Mouse (Mus musculus): ENCODE results near the gene Rnf40.
"Not testable (repeated sequence)": the region's sequence is repeated elsewhere in the genome, so short reads cannot be mapped to it uniquely, and the experiment has no call there.

Rnf40 gene

DNA sequence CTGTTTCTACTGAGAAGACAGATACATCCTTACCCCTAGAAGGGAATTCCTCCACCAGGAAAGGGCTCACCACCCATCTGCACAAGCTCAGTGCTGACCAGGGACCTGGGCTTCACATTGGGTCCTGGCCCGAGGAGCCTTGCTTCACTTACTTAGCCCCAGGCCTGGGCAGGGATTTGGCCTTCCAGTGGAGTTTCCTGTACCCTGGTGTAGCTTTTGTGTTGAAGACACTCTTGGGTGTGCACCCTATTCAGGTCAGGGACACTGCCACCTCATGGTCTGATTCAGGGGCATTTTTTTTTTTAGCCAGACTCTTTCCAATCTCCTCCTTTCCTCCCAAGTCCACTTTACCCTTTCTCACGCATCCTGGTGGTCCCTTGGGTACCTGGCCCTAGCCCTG, 14.3 kb downstream of the Rnf40 start:
- DNase-seq (ENCODE audit: low read depth): no peak

DNA sequence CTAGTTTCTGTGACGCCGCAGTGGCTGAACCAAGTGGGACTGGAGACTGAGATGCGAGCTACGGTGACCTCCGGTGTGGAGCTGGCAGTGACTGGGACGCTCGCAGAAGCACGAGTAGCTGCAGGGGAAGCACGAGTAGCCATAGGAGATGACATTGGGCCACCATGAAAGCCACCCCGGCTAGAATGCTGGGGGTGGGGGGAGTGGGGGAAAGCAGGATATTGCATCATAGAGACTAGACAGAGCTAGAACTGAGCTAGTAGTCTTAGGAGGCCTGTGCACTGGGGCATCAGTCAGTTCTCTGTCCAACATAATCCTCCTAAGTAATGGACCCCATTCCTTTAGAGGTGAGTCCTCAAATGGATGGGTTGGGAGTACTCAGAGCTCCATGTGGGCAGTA, 15.7 kb downstream of the Rnf40 start:
- DNase-seq (ENCODE audit: low read depth): no peak

DNA sequence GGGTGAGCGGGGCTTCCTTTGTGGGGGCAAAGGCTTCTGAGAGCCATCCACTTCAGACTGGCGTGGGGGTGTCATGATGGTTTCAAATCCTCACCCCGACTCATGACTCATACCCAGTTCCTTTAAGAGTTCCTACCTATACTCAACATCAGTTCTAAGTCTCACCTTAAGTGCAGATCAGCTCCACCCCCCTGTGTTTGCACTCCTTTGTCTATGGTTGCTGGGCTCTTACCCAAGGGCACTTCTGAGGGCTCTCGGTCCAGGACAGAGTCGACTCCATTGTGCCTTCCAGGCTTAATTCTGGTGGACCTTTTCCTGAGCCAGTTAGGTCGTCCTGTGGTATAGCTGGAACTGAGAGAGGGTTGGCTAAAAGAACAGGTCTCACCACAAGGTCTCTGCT, 18.6 kb downstream of the Rnf40 start:
- DNase-seq (ENCODE audit: low read depth): no peak

DNA sequence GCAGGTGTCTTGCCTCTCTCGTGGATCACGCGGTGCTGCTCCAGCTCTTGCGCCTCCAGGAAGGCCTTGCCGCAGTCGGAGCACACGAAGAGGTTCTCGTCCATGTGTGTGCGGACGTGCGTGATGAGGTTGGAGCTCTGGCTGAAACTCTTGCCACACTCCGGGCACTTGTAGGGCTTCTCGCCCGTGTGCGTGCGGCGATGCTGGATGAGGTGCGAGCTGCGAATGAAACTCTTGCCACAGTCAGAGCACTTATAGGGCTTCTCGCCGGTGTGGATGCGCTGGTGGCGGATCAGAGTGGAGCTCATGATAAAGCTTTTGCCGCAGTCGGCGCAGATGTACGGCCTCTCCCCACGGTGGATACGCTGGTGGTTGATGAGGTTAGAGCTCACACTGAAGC, 22.4 kb downstream of the Rnf40 start:
- no peak for DNase-seq (ENCODE audit: low read depth)

DNA sequence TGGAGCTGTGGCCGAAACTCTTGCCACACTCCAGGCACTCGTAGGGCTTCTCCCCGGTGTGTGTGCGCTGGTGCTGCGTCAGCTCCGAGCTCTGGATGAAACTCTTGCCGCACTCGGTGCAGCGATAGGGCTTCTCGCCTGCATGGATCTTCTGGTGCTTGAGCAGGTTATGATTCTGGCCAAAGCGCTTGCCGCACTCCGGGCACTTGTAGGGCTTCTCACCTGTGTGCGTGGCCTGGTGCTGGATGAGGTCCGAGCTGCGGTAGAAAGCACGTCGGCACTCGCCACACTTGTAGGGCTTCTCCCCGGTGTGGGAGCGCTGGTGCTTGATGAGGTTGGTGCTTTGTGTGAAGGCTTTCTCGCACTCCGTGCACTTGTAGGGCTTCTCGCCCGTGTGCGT, 23.0 kb downstream of the Rnf40 start:
- no peak for DNase-seq (ENCODE audit: low read depth)

DNA sequence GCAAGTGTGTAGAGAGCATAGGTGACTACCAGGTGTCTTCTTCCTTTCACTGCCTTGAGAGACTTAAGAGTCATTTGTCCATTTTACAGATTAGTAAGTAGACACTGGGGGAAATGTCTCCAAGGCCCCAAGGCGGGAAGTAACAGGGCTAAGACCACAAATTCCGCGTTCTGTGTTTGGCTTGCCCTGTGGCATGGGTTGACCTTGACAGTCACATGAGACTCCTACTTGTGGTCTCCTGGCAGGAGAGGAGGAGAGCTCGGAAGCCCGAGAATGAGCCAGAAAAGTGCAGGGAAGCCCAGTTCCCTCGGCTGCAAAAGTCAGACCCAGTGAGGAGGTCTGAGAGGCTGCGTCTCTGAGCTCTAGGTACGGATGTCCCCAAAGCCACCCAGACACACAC, 24.9 kb downstream of the Rnf40 start:
- no peak for DNase-seq (ENCODE audit: low read depth)

DNA sequence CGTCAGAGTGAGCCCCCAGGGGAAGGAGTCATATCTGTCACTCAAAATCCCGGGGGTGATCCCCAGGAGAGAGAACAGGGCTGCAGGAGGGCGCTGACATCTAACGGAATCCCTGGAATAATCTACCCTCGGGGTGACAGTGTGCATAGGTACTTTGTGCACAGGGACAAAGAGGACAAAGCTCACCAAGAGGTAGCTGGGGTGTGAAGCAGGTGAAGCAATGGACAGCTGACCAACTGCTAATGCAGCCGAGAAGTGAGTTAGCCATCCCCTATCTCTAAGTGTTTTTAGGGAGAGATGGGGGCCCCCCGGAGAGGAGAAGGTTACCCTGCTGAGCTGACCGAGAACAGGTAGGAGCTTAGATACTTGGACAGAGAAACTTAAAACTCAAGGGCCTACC, 25.5 kb downstream of the Rnf40 start:
- no peak for DNase-seq (ENCODE audit: low read depth)

DNA sequence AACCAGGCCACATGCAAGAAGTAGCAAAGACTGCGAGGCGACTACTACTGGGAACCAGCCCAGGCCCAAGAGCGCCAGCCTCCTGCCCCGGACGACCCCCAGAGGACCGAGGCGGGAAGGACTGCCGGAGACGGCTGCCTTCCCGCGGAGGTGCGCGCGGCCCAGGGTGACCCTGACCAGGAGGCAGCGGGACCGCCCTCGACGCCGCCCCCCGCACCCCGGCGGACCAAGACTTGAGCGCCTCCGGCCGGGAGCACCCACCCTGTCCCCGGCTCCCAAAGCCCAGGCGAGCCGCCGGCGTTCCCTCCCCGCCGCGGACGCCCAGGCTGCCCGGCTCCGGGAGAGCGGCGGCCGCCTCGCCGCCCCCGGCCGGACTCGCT, 25.9 kb downstream of the Rnf40 start:
- DNase-seq (ENCODE audit: low read depth): no peak

DNA sequence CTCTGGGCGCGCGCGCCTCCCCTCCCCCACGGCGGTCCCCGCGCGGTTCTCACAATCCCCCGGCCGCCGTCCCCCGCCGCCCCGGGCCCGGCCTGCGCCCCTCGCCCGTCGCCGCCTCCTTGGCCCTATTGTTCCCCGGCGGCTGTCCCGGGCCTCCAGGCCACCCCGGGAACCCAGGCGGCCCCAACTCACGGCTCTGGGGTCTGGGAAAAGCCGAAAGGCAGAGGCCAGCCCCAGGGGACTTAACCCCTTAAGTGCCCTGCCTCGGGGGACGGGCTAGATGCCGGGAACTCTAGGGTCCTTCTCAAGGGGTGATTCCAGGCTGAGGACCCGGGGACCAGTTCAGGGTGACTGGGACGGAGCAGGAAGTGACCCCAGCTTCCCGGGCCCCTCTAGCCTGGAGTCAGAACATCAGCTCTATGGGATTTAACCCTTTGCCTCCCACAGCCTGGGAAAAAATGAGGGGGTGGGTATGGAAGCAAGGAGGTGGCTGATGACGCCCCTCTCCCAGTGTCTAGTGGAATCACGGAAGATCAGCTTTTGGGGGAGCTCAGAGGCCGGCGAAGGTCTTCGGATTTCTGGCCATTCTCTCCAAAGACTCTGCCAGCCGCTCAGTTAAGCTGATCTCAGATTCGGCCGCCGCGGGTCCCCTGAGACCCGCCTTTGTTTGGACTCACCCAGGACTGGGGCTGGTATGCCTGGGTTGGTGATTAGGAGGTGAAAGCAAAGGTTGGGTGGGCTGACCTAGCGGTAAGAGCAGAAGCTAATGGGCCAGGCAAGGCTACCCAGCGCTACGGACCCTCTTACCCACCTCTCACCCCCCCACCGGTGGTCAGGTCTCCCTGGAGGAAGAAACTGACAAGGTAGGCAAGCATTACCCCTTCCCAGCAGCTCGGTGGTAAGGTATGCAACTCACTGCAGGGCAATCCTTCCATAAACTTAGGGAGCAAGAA, 26.6 kb downstream of the Rnf40 start, which contains the start of gene Zfp629:
Gene Zfp629 (minus strand): TSS at position 907 of the 953 bp plus-strand sequence.
- peak; percentile 21 for DNase-seq (ENCODE audit: low read depth)

DNA sequence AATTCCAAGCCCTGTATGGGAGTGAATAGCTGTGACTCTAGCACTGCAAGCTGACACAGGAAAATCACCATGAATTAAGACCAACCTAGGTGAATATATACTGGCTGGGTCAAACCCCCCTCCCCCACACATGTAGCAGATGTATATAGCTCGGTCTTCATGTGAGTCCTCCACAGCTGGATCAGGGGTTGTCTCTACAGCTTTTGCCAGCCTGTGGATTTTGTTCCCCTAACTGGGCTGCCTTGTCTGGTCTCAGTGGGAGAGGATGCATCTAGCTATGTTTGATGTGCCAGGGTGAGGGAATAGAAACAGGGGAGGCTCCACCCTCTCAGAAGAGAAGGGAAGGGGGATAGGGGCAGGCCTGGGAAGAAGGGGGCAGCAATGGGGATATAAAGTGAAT, 27.8 kb downstream of the Rnf40 start:
- DNase-seq (ENCODE audit: low read depth): no peak

DNA sequence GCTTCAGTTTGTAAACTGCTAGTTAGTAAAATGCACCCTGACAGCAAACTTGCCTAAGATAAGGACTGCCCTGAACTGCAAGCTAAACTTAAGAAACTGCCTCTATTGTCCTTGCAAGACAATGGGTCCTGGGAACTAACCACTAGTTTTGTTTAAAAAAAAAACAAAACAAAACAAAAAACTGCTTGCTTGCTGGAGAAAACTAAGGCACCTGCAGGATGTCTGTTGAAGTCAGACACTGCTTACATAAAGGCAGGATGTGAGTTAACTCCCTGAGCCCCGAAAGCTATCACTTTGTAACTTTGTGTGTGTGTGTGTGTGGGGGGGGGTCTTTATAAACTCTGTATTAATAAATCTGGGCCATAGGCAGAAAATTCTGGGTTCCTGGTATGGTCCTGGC, 28.3 kb downstream of the Rnf40 start:
- no peak for DNase-seq (ENCODE audit: low read depth)

DNA sequence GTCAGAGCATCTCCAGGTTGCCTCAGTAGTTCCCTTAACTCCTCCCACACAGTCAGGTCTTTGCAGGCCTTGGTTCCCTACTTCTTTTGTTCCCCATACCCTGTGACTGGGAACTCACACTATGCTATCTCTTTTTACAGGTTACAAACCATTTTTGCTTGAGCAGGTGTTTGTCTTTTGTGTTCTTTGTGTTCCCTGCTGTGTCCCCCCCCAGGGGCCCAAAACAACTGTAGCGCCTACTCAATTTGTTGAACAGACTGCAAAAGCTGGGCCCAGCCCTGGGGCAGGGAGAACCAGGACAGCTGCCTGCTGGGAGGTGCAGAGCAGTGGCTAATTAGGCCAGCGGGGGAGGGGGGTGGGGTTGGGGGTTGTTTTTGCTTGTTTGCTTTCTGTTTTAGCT, 29.4 kb downstream of the Rnf40 start:
- no peak for DNase-seq (ENCODE audit: low read depth)

DNA sequence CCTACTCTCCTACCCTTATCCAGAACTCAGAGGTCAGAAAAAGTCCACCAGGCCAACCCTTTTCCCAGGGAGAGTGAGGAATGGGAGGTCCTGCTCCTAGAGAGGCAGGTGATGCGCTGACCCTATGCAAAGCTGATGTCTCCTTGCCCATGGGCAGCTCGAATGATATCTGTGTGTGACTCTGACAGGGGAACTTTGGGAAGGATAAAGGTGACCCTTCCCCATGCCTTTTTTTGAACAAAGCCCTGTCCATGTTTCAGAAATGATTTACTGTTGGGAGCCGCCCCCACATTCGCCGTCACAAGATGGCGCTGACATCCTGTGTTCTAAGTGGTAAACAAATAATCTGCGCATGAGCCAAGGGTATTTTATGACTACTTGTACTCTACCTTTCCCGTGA, 29.8 kb downstream of the Rnf40 start:
- not testable (repeated sequence) for DNase-seq (ENCODE audit: low read depth)

DNA sequence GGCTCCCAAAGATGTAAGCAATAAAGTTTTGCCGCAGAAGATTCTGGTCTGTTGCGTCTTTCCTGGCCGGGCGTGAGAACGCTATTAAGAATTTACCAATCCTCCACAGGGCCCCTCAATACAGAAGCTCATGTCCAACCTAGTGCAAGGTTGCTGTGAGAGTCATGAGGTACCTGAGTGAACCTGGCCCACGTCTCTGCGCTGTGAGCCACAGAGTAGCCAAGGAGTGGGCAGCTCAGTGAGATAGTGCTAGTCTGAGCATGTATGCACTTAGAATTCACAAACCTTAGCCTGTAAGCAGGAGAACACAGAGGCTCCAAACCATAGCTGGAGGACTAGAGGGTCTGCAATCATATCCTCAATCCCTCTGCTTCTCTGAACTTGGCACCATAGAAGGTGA, 37.5 kb downstream of the Rnf40 start:
- no peak for DNase-seq (ENCODE audit: low read depth)

DNA sequence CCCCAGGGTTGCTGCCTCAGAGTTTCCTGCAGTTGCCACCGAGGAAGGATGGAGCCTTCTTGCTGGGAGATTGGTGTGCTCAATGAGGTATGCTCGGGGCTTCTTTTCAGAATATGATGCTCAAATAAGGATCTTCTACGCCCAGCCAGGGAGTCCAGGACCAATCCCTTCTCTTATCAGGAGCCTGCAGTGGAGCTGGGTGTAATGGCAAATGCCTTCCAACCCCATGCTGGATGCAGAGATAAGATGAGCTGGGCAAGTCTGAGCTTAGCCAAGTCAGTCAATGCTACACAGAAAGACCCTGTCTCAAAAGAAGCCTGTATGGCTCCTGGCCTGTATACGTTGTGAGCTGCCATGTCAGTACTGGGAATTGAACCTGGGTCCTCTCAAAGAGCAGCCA, 37.9 kb downstream of the Rnf40 start:
- no peak for DNase-seq (ENCODE audit: low read depth)

DNA sequence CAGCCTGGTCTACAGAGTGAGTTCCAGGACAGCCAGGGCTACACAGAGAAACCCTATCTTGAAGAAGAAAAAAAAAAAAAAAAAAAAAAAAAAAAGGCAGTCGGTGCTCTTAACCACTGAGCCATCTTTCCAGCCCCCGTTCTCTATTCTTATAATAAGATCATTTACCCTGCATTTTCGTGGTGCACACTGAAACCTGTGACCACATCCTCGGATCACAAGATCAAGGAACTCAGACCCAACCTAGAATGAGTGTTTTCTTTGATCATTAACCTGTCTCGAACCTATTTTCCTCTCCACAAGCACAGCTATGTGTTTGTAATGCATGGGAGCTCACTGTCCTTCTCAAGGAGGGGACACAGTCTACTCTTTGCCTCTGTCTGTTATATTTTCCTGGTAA, 40.1 kb downstream of the Rnf40 start:
- DNase-seq (ENCODE audit: low read depth): no peak

DNA sequence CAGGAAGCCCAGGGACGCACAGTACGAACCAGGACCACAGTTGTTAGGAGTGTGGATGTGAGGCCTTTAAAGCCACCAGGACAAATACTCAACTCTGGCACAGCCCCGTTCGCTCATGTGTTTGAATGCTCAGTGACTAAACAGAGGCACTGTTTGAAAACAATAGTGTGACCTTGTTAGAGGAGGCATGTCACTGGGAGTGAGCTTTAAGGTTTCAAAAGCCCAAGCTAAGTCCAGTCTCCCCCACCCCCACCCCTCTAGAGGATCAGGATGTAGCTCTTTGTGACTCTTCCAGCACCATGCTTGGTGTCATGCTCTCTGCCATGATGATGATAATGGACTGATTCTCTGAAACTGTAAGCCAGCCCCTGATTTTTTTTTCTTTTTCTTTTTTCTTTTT, 42.8 kb downstream of the Rnf40 start:
- no peak for DNase-seq (ENCODE audit: low read depth)

DNA sequence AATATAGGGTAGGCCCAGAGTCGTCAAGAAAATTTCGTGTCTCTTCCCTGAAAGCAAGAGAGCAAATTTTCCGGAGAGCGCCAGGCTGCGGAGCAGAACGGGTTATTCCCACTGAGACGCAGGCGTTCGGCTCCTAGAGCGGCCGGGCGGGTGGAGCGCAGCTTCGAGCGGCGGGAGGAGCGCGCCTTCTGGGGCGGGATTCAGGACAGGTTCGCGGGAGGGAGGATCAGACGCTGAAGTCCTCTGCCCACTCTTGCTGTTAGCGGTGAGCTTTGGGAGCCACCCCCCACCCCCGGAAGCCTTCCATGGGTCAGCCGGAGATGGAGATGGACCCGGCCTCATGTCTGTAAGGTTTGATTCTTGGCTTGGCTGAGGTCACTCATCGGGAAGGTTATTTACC, 48.4 kb downstream of the Rnf40 start:
- DNase-seq (ENCODE audit: low read depth): no peak

DNA sequence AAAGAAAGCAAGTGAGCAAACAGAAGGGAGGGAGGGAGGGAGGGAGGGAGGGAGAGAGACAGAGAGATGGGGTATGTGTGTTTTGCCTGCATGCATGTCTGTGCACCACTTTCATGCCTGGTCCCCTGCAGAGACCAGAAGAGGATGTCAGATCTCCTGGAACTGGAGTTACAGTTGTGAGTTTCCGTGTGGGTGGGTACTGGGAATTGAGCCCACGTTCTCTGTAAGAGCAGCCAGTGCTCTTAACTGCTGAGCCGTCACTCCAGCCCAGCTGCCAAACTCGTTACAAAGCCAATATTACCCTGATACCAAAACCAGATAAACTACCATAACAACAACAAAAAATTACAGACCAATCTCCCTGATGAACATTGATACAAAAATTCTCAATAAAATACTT, 52.7 kb downstream of the Rnf40 start:
- DNase-seq (ENCODE audit: low read depth): no peak

DNA sequence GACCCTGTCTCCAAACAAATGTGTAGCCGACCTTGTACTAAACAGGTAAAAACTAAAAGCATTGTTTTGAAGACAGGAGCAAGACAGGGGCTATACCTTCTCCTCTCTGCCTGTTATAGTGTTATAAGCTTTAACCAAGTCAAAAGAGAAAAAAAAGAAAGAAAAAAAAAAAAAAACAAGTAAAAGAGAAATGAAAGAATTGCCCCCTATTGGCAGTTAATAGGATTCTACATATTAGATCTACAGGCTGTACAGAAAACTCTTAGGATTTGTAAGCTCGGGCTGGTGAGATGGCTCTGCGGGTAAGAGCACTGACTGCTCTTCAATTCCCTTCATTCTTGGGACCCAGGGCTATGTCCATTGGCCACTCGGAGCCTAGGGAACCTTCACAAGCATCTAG, 53.7 kb downstream of the Rnf40 start:
- DNase-seq (ENCODE audit: low read depth): no peak

DNA sequence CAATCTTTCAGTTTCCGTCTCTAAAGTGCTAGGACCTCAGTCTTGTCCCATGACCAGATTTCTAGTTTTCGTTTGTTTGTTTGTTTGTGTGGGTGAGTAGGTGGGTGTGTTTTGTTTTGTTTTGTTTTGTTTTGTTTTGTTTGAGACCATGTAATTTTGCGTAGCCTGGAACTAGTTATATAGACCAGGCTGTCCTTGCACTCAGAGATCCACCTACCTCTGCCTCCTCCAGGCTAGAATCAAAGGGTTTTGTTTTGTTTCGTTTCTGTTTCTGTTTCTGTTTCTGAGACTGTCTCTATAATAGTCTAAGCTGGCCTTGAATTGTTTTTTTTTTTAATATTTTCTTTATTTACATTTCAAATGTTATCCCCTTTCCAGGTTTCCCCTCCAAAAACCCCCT, 57.8 kb downstream of the Rnf40 start:
- no peak for DNase-seq (ENCODE audit: low read depth)

DNA sequence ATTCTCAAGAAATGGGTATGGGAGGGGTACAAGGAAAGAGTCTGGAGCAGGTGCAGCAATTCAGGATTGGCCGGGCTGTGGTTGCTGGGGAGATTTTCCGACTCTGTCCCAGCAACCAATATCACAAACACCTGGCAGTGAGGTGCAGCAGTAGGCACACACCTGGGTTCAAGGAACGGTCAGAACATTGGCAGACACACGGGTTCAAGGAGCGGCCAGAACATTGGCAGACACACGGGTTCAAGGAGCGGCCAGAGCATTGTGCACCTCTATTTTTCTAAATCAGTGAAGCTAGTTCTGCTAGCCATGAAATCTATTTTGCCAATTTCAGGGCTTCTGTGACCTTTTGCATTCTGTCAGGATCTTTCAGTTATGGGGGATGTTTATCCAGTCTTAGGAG, 59.0 kb downstream of the Rnf40 start:
- not testable (repeated sequence) for DNase-seq (ENCODE audit: low read depth)

DNA sequence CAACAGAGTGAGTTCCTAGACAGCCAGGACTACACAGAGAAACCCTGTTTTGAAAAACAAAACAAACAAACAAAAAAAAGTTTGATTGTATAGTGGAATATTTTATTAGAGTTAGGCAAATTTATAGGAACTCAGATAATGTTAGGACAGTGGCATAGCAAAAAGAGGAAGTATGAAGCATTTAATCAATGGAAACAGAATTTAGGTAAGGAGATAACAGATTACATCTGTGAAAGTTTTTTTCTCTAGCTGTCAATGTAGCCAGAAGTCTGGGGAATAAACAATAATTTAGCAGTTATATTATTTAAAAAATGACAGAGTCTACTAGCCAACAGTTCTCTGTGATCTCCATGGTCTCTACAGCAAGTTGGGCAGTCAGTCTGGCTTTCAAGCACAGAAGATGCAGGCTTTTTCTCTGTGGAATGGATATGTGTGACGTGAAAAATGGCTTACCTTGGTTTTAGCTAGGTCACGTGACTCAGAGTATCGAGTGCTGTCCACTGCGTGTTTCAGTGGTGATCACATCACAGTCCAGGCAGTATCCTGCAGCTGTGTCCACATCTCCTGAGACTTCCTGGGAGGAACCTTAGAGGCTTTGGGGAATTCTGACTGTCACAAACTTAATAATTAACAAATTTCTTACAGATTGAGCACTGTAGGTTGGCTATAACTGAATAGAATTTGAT, 60.1 kb downstream of the Rnf40 start:
- no peak for DNase-seq (ENCODE audit: low read depth)

DNA sequence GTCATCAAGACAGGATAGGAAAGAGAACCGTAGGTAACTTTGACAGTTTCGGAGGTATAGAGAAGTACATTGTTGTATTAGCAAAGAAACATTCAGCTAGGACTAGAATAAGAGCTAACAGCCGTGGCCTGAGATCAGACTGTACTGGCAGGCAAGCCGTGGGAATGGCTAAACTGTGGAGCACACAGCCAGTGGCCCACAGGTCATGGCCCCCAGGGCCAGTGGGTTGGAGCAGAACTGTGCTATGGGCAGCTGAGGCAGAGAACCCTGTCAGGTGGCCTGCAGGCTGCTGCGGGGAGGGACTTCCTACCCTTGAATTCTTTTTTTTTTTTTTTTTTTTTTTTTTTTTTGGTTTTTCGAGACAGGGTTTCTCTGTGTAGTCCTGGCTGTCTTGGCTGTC, 60.6 kb downstream of the Rnf40 start:
- no peak for DNase-seq (ENCODE audit: low read depth)

All from fibroblast of lung, adult 2 months (primary cell).